Mouse (Mus musculus) MEL (cell line): ENCODE data around the gene H2-Oa. TPM values are rescaled to one million over a fixed set of nuclear protein-coding genes. Genes with fewer than 3 reads are reported as not detected.

Experiments
- DNase-seq: peaks from one replicate; pipeline ENCODE4 v3.0.0; 2011; ENCODE audit warnings: low read depth, low spot score
- H3K27ac ChIP-seq: 2 replicates; pipeline ENCODE4 v1.5.1; 2012; ENCODE audit warnings: low read depth, mild to moderate bottlenecking, control low read depth, low read length, moderate library complexity; ENCODE audit not compliant: control insufficient read depth
- H3K27me3 ChIP-seq, 2 experiments: fragments of 150-350 bp in 1 of 2; sonication (generic) in 1 of 2; 2 replicates each; pipeline ENCODE4 v1.6.1; 2012; ENCODE audit warnings: low read length in 2 of 2, mild to moderate bottlenecking in 2 of 2, improper control_type of control experiment in 1 of 2, moderate library complexity in 1 of 2; ENCODE audit not compliant: insufficient read depth in 2 of 2, control insufficient read depth in 1 of 2
- H3K36me3 ChIP-seq, 2 experiments: 2 replicates each; pipeline ENCODE4 v1.6.1; 2012 to 2014; ENCODE audit warnings: low read length in 2 of 2, improper control_type of control experiment in 1 of 2, inconsistent platforms in 1 of 2, mild to moderate bottlenecking in 1 of 2; ENCODE audit not compliant: insufficient read depth in 2 of 2, control insufficient read depth in 1 of 2
- H3K4me1 ChIP-seq, 2 experiments: fragments of 150-350 bp in 1 of 2; sonication (generic) in 1 of 2; 2 replicates each; pipeline ENCODE4 v1.6.1; 2012; ENCODE audit warnings: low read length in 2 of 2, improper control_type of control experiment in 1 of 2, mild to moderate bottlenecking in 1 of 2; ENCODE audit not compliant: insufficient read depth in 2 of 2, control insufficient read depth in 1 of 2
- H3K4me3 ChIP-seq, 2 experiments: fragments of 150-350 bp in 1 of 2; sonication (generic) in 1 of 2; 2 replicates each; pipeline ENCODE4 v1.5.1; 2012; ENCODE audit warnings: low read depth in 2 of 2, low read length in 2 of 2, mild to moderate bottlenecking in 2 of 2, moderate library complexity in 2 of 2, control low read depth in 1 of 2, improper control_type of control experiment in 1 of 2; ENCODE audit not compliant: control insufficient read depth in 1 of 2, insufficient read depth in 1 of 2
- H3K79me2 ChIP-seq: 2 replicates; pipeline ENCODE4 v1.6.1; 2012; ENCODE audit warnings: mild to moderate bottlenecking, low read length, moderate library complexity; ENCODE audit not compliant: control insufficient read depth, poor library complexity, insufficient read depth
- H3K9ac ChIP-seq: 2 replicates; pipeline ENCODE4 v1.6.1; 2012; ENCODE audit warnings: low read depth, mild to moderate bottlenecking, control low read depth, low read length, moderate library complexity; ENCODE audit not compliant: control insufficient read depth, poor library complexity, severe bottlenecking
- H3K9me3 ChIP-seq: fragments of 150-350 bp; sonication (generic); replicated peaks from 2 replicates; pipeline ENCODE4 v1.6.1; 2012; ENCODE audit warnings: mild to moderate bottlenecking, low read length, improper control_type of control experiment, moderate library complexity; ENCODE audit not compliant: insufficient read depth
- BHLHE40 ChIP-seq: IDR thresholded peaks from 2 replicates; pipeline ENCODE4 v1.6.1; 2012; ENCODE audit warnings: low read depth, mild to moderate bottlenecking, inconsistent platforms, low read length, improper control_type of control experiment, borderline replicate concordance
- CHD2 ChIP-seq: IDR thresholded peaks from 2 replicates; pipeline ENCODE4 v1.6.1; 2011; ENCODE audit warnings: low read length, improper control_type of control experiment
- E2F4 ChIP-seq: IDR thresholded peaks from 2 replicates; pipeline ENCODE4 v1.6.1; 2011; ENCODE audit warnings: low read depth, low read length, improper control_type of control experiment, borderline replicate concordance
- ETS1 ChIP-seq: IDR thresholded peaks from 2 replicates; pipeline ENCODE4 v1.6.1; 2012; ENCODE audit warnings: low read depth, mild to moderate bottlenecking, inconsistent platforms, low read length, improper control_type of control experiment, moderate library complexity
- GATA1 ChIP-seq: IDR thresholded peaks from 2 replicates; pipeline ENCODE4 v1.6.1; 2011; ENCODE audit warnings: low read depth, low read length, improper control_type of control experiment
- HCFC1 ChIP-seq: IDR thresholded peaks from 2 replicates; pipeline ENCODE4 v1.6.1; 2012; ENCODE audit warnings: low read depth, mild to moderate bottlenecking, inconsistent platforms, low read length, improper control_type of control experiment, moderate library complexity
- JUND ChIP-seq: IDR thresholded peaks from 2 replicates; pipeline ENCODE4 v1.6.1; 2011; ENCODE audit warnings: low read depth, mild to moderate bottlenecking, improper control_type of control experiment, low read length
- MAFK ChIP-seq: IDR thresholded peaks from 2 replicates; pipeline ENCODE4 v1.6.1; 2011; ENCODE audit warnings: low read depth, mild to moderate bottlenecking, low read length, improper control_type of control experiment, borderline replicate concordance
- MAZ ChIP-seq: IDR thresholded peaks from 2 replicates; pipeline ENCODE4 v1.6.1; 2012; ENCODE audit warnings: low read depth, mild to moderate bottlenecking, inconsistent platforms, low read length, improper control_type of control experiment
- MXI1 ChIP-seq: IDR thresholded peaks from 2 replicates; pipeline ENCODE4 v1.6.1; 2011; ENCODE audit warnings: mild to moderate bottlenecking, low read depth, low read length, improper control_type of control experiment
- MYB ChIP-seq: IDR thresholded peaks from 2 replicates; pipeline ENCODE4 v1.6.1; 2011; ENCODE audit warnings: mild to moderate bottlenecking, low read depth, low read length, improper control_type of control experiment
- NELFE ChIP-seq: IDR thresholded peaks from 2 replicates; pipeline ENCODE4 v1.6.1; 2011; ENCODE audit warnings: low read depth, low read length, improper control_type of control experiment
- POLR2AphosphoS5 ChIP-seq: IDR thresholded peaks from 2 replicates; pipeline ENCODE4 v1.6.1; 2012; ENCODE audit warnings: low read depth, borderline replicate concordance, mild to moderate bottlenecking, inconsistent platforms, low read length, moderate library complexity, mixed read lengths
- RAD21 ChIP-seq: IDR thresholded peaks from 2 replicates; pipeline ENCODE4 v1.6.1; 2011; ENCODE audit warnings: mild to moderate bottlenecking, low read depth, low read length, improper control_type of control experiment
- RCOR1 ChIP-seq: IDR thresholded peaks from 2 replicates; pipeline ENCODE4 v1.6.1; 2012; ENCODE audit warnings: low read depth, mild to moderate bottlenecking, inconsistent platforms, low read length, improper control_type of control experiment
- SIN3A ChIP-seq: IDR thresholded peaks from 2 replicates; pipeline ENCODE4 v1.6.1; 2012; ENCODE audit warnings: low read length, improper control_type of control experiment, inconsistent platforms
- SMC3 ChIP-seq: IDR thresholded peaks from 2 replicates; pipeline ENCODE4 v1.6.1; 2011; ENCODE audit warnings: low read depth, low read length, improper control_type of control experiment
- TBP ChIP-seq: IDR thresholded peaks from 2 replicates; pipeline ENCODE4 v1.8.0; 2011; ENCODE audit warnings: low read depth, low read length, improper control_type of control experiment
- UBTF ChIP-seq: IDR thresholded peaks from 2 replicates; pipeline ENCODE4 v1.6.1; 2012; ENCODE audit warnings: low read depth, mild to moderate bottlenecking, inconsistent platforms, low read length, improper control_type of control experiment, moderate library complexity, borderline replicate concordance; ENCODE audit not compliant: insufficient read depth
- USF1 ChIP-seq: IDR thresholded peaks from 2 replicates; pipeline ENCODE4 v1.6.1; 2014; ENCODE audit warnings: low read depth, mild to moderate bottlenecking, inconsistent platforms, low read length, improper control_type of control experiment, moderate library complexity
- ZKSCAN1 ChIP-seq: IDR thresholded peaks from 2 replicates; pipeline ENCODE4 v1.6.1; 2012; ENCODE audit warnings: low read depth, mild to moderate bottlenecking, inconsistent platforms, low read length, improper control_type of control experiment, moderate library complexity
- ZNF384 ChIP-seq: IDR thresholded peaks from 2 replicates; pipeline ENCODE4 v1.6.1; 2012; ENCODE audit warnings: low read depth, mild to moderate bottlenecking, inconsistent platforms, low read length, improper control_type of control experiment
- polyA plus RNA-seq, 2 experiments: library from polyadenylated mRNA; stranded (reverse) in 1 of 2; unstranded in 1 of 2; fragments of >175 nt in 1 of 2; fragments of >200 nt in 1 of 2; gene quantifications; 2 replicates each; pipeline versions ENCODE4 v1.2.1 to v1.2.4; 2012; ENCODE audit warnings: low replicate concordance in 2 of 2, low read depth in 1 of 2; ENCODE audit not compliant: insufficient read length in 2 of 2, insufficient read depth in 1 of 2, missing spikeins in 1 of 2
- total RNA-seq: library from RNA; depleted of rRNA; stranded (reverse); fragments of 300-350 nt; gene quantifications from 2 replicates; pipeline ENCODE4 v1.2.3, GENCODE M21; 2012

H2-Oa gene
- total and polyA plus RNA-seq, 3 experiments = 2.2 to 3.9 TPM; not detected in 1

GRCm38 (mm10) chr17:34140240-34140639 lies 48.1 kb downstream of the H2-Oa start (continued):
- no peak for TF ChIP-seq JUND
- TF ChIP-seq HCFC1 = peak; percentile 55
- peak; percentile 44; the same call in 1 of the 2 replicates for TF ChIP-seq MAZ
- TF ChIP-seq E2F4 = no peak
- TF ChIP-seq USF1 = no peak
- no peak for TF ChIP-seq ZNF384
- TF ChIP-seq ETS1 = peak; percentile 53; the same call in 1 of the 2 replicates
- no peak for TF ChIP-seq SMC3
- TF ChIP-seq POLR2AphosphoS5 = no peak
- no peak for TF ChIP-seq CHD2
- TF ChIP-seq MYB = peak; percentile 56; the same call in 1 of the 2 replicates
- no peak for TF ChIP-seq BHLHE40
- peak; percentile 57 for TF ChIP-seq MXI1
- TF ChIP-seq RAD21 = no peak
- no peak for TF ChIP-seq MAFK

- Histone ChIP-seq H3K27me3 (no peaks in the 10 kb centered on the region), H3K27ac (no peak overlapping the region; the same call in 1 of the 2 replicates)
- TF ChIP-seq NELFE (no peak), UBTF (no peak), SIN3A (no peak), GATA1 (no peak), SMC3 (no peak), MXI1 (no peak), RCOR1 (no peak), MAZ (no peak), ZKSCAN1 (no peak), RAD21 (no peak), TBP (no peak)
- TF ChIP-seq, all 39 proteins: peak for 0
- H3K9me3 ChIP-seq = no peaks in the 10 kb centered on the region
- H3K79me2 ChIP-seq = no peaks in the 10 kb centered on the region
- peaks cover 19 to 36% of the 10 kb centered on the region in 2 experiments for H3K4me1 ChIP-seq
- DNase-seq = peak; percentile 47
- no peak overlapping the region for H3K9ac ChIP-seq
- H3K4me3 ChIP-seq = no peak overlapping the region
- peaks cover 0 to 20% of the 10 kb centered on the region in 2 experiments; a peak in 2 of 4 replicates for H3K36me3 ChIP-seq
Measured at GRCm38 (mm10) chr17:34141448-34141847, 49.3 kb downstream of the H2-Oa start.
